Mouse (Mus musculus): ENCODE results near the gene Uroc1. TPM values are rescaled to one million over a fixed set of nuclear protein-coding genes. Genes with fewer than 3 reads are reported as not detected.

The Uroc1 gene
- total RNA-seq, 2 experiments from 2014 or later, result 0.70 to 12.4 TPM

DNA sequence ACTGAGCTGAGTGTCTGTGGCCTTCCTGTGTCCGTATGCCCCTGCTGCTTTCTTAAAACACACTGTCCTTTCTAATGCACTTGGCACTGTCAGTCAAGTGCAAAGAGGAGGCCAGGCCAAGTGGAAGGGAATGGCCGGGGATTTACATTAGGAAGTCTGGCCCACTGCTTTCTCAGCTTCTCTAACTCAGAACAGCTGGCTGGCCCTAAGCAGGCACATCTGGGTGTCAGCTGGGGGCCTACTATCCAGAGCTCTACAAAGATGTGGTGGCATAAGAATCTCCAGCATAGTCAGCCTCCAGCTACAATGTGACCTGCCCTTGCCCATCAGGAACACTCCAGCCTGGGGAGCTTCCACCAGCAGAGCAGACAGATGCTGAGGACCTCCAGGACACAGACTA lies 16.9 kb downstream of the Uroc1 start:
- DNase-seq (ENCODE audit: low spot score in 2 of 2), result no peak

DNA sequence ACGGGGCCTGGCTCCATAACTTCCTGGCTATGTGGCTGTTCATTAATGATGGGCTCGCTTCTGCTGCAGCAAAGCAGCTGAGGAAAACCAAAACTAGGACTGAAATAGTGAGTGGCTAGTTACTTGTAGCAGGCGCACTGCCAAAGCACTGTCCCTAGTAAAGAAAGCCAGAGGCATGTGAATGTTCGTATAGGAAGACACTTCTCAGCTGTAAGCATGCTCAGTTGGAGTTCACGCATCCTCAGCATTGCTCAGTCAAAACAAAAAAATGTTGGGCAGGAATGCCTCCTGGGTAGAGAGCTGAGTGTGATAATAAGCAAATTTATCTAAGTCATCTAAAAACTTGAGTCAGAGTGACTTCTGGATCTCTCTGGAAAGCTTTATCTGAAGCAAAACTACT lies 25.1 kb downstream of the Uroc1 start:
- DNase-seq (ENCODE audit: low spot score in 2 of 2), result no peak

DNA sequence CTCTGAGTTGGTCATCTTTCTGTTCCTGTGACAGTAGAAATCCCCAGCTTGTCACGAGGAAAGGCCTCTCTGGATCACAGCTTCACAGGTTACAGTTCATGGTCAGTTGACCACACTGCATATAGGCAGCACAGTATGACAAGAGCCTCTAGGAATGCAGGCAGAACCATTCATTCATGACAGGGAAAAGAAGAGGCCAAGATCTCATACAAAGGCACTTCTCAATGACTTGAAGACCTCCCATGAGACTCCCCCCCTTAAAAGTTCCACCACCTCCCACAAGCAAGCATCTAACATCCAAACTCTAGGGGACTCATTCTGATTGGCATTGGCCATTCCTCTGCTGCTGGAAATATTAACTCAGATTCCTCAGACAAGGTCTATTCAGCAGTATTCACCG lies 26.4 kb downstream of the Uroc1 start:
- DNase-seq (ENCODE audit: low spot score in 2 of 2), result no peak

GRCm38 (mm10) chr6:90360024-90360781 lies 27.1 kb downstream of the Uroc1 start:
- DNase-seq (ENCODE audit: low spot score in 2 of 2), result no peak

DNA sequence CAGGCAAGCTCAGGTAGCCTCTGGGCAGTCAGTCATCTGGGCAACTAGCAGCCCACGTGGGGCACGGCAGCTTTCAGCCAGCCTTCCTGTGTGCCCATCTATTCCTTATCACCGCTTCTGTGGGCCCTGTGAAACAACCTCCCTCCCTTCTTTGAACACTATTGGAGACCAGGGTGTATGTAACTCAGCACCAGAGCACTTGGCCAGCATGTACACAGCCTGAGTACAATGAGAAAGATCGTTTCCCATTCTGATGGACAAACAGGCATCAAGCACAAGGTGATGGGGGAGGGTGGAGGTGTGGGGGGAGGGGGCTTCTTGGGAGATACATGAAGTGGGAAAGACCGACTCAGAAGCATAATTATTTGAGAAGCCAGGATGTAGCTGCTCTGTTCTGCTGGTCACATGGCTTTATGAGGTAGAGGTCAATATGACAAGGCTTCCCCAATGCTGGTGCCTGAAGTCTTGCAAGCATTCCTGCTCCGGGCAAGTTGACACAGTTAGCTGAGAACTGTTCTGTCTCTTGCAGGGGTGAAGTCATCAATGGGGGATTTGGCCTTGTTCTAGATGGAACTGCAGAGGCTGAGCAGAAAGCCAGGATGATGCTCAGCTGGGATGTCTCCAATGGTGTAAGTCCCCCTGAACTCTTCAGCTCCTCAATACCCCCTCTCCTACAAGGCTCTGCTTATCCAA lies 28.0 kb downstream of the Uroc1 start:
- DNase-seq (ENCODE audit: low spot score in 2 of 2), result no peak

GRCm38 (mm10) chr6:90363301-90363700 lies 30.2 kb downstream of the Uroc1 start:
- peak in 1 of 2 experiments; percentile 19 for DNase-seq (ENCODE audit: low spot score in 2 of 2)

- peak; percentile 98 to 99 for DNase-seq (ENCODE audit: low spot score in 2 of 2)
These were observed 36.1 kb downstream of the Uroc1 start, which contains the start of gene Zxdc for GRCm38 (mm10) chr6:90368976-90369724. Gene Zxdc (plus strand): TSS chr6:90369492.

DNA sequence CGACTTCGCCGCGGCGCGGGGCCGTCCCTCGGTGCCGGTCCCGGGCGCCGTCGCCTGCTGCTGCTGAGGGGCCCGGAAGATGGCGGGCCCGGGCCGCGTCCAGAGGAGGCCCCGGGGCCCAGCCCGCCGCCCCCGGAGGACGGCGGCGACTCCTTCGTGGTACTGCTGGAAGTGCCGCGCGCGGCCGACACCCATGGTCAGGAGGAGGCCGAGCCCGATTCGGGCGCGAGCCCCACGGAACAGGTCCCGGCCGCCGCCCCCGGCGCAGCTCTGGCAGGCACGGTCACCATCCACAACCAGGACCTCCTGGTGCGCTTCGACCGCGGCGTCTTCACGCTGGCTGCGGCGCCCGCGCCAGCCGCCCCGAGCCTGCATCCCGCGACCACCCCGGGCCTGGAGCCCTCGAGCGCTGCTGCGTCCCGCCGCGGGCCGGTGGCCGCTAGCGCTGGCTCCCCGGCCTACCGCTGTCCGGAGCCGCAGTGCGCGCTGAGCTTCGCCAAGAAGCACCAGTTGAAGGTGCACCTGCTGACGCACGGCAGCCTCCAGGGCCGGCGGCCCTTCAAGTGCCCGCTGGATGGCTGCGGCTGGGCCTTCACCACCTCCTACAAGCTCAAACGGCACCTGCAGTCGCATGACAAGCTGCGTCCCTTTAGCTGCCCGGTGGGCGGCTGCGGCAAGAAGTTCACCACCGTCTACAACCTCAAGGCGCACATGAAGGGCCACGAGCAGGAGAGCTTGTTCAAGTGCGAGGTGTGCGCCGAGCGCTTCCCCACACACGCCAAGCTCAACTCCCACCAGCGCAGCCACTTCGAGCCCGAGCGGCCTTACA lies 36.9 kb downstream of the Uroc1 start:
- no peak for DNase-seq (ENCODE audit: low spot score in 2 of 2)

DNA sequence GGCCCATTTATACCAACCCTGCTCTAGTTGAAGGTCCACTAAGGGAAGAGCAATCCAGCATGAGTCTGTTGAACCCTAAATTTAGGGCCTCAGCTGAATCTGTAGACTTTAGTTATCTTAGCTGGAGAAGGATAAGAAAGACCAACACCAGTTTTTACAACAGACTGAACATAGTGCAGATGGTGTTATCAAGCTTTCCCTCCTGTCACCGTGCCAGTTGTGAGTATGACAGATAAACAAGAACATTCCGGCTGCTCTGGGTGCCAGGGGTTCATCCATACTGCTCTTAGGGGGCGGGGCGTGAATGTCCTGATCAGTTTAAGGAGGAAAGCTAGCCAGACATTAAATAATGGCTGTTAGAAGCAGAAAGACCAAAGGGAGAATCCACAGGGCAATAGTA lies 41.6 kb downstream of the Uroc1 start:
- no peak for DNase-seq (ENCODE audit: low spot score in 2 of 2)

DNA sequence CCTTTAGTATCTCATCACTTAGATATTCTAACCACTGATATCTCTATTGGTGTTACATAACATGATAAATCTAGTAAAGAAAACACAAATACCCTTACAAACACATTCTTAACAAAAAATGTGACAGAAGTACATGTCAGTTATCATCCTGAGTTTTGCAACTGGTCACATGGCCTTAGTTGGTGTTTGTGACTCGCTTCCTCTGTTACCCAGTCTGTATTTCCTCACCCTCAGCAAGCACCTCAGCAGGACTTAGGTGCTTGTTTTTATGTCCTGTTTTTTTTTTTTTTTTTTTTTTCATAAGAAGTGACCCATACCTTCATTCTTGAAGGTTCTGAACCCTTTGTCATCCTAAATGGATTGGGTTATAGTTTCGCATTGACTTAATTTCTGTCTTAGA lies 44.6 kb downstream of the Uroc1 start:
- DNase-seq (ENCODE audit: low spot score in 2 of 2), result no peak

DNA sequence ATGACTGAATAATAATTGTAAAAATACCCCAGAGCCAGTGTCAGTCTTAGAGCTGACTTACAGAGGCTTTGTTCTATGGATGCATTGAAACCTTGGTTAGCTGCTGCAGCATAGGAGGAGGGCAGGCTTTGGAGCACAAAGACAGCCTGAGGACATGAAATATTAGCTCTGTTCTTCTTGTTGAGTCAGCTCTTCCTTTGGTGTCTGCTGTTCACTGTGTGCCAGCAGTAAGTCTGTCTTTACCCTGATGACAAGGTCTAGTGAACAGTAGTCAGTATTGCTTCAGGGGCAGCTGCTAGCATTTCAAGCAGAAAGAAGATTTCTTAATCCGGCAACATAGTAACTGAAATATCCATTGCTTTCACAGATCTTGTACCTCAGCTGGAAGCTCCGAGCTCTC lies 48.4 kb downstream of the Uroc1 start:
- no peak for DNase-seq (ENCODE audit: low spot score in 2 of 2)

- DNase-seq (ENCODE audit: low spot score in 2 of 2), result no peak
These were observed 57.5 kb downstream of the Uroc1 start for GRCm38 (mm10) chr6:90390629-90391028.

- DNase-seq (ENCODE audit: low spot score in 2 of 2), result no peak
These were observed 60.9 kb downstream of the Uroc1 start for GRCm38 (mm10) chr6:90393948-90394347.

GRCm38 (mm10) chr6:90395751-90396150 lies 62.7 kb downstream of the Uroc1 start:
- no peak for DNase-seq (ENCODE audit: low spot score in 2 of 2)

DNA sequence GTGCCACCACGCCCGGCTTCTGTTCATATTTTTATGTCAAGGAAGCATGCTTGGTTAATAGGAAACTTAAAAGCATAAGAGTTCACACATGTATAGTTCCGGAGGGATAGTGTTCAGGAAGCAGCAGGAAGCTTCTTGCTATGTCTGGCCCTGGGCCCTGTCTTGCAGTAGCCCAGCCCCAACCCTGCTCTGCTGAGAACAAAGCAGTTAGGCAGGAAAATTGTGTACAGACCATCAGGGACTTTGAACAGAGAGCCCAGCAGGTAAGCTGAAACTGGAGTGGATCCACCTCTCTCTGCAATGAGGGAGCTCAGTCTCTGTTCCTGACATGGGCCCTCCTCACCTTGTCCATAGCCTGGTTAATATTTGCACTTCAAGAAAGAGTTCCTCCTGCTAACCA lies 64.2 kb downstream of the Uroc1 start:
- no peak for DNase-seq (ENCODE audit: low spot score in 2 of 2)

GRCm38 (mm10) chr6:90408632-90409031 lies 75.5 kb downstream of the Uroc1 start:
- no peak for DNase-seq (ENCODE audit: low spot score in 2 of 2)

DNA sequence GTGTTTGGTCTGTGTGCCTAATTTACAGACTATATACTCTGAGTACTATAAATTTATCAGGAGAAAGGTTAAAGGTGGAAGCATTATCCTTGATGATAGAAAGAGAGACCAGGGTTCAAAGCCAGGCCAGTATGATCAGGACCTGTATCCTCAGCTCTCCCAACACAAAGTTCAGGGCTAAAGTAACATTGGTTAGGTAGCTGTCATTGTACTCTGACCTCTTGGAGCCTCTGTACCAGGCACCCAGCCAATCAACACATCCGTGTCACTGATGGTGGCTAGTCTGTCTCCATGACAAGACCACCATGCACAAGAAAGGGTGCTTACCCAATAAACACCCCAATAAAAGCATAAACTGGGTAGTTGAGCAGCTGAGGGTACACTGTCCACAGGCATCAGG lies 77.9 kb downstream of the Uroc1 start:
- no peak for DNase-seq (ENCODE audit: low spot score in 2 of 2)

- DNase-seq (ENCODE audit: low spot score in 2 of 2), result peak in 1 of 2 experiments; percentile 22
These were observed 78.8 kb downstream of the Uroc1 start for GRCm38 (mm10) chr6:90411926-90412325.
